Mouse (Mus musculus): ENCODE measurements around the gene Rpl3.
A peak's percentile ranks its signal among the peaks of the same experiment; 100 is the strongest.

DNA sequence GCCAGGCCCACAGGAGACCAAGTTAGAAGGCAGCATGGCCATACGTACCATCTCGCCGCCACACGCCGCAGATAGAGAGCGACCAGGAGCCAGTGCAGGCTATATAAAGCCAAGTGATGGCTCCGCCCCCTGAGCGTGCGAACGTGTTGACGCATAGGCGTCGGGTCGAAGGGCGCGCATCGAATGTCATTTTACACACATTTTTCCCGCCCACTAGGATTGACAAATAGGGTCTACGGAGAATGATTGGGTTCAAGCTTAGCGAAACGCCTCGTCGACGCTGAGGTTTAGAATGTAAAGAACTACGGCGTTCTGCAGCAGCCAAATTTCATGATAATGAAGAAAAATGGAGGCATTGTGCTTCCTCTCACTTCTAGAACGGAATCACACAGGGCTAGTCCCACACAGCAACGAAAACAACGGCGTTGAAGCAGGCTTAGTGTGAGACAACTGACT is 8.4 kb downstream of the Rpl3 start:
- TF ChIP-seq CTCF (IDR thresholded peaks at IDR 0.05; ENCODE audit: borderline replicate concordance, extremely low read depth, insufficient read depth, insufficient read length) (no peak), POLR2A (IDR thresholded peaks at IDR 0.05; ENCODE audit: borderline replicate concordance, extremely low read depth, insufficient read depth, insufficient read length, poor library complexity, severe bottlenecking) (peak; percentile 97; the same call in 1 of the 2 replicates)

Measured in brain, embryonic 14.5 days (tissue).